Mouse (Mus musculus) spleen, adult 2 months (tissue): ENCODE results near the gene Ttc9b.

ENCODE experiments used
- CTCF ChIP-seq: fragments of 200-500 bp; IDR thresholded peaks from 2 replicates; pipeline ENCODE4 v1.5.1; 2011; ENCODE audit warnings: mild to moderate bottlenecking, inconsistent platforms; ENCODE audit not compliant: insufficient read depth, insufficient read length, insufficient replicate concordance; ENCODE audit errors: extremely low read depth
- POLR2A ChIP-seq: fragments of 200-500 bp; IDR thresholded peaks from 2 replicates; pipeline ENCODE4 v1.6.1; 2011; ENCODE audit warnings: low read depth, low read length, inconsistent platforms

DNA sequence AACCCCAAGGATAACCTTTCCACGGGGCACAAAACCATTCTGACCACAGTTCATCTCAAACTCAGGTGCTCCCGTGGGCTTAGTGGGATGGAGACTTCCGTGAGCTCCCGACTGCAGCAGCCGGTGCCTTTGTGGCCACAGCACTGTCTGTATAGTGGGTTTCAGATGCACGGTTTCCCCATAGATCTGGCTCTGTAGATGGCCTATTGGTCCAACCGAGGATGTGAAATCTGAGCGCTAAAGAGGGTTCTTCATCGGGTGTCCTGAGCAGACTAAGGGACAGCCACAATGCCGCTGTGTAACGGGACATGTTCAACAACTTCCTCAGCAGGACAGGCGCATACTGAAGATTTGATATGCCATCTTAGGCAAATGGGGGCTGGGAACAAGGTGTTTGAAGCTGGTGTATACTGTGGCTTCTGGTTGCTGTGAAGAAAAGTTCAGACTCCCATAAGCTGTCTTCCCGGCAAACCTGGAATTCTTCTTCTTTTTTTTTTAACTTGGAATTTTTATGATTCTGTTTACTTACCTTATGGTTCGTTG, 34.6 kb downstream of the Ttc9b start:
- TF ChIP-seq CTCF (no peak), POLR2A (no peak)
